Mouse (Mus musculus) monocyte, adult 5-6 weeks (primary cell): Measurements from ENCODE around the gene Snx11. TPM values are rescaled to one million over a fixed set of nuclear protein-coding genes. Genes with fewer than 3 reads are reported as not detected.
"Not testable (repeated sequence)": the region's sequence is repeated elsewhere in the genome, so short reads cannot be mapped to it uniquely, and the experiment has no call there.

Source experiments
- ATAC-seq: fragments of 153-309, 156-312 bp; replicated peaks from 2 replicates; pipeline ENCODE4 v1.8.0; 2017; ENCODE audit warnings: mild to moderate bottlenecking; ENCODE audit not compliant: low TSS enrichment, insufficient number of reproducible peaks, severe bottlenecking, poor library complexity, low FRiP score
- total RNA-seq: library from RNA; stranded (forward); fragments of 200-1000, 200-491, 200-594 nt; gene quantifications from 3 replicates; pipeline ENCODE4 v1.2.3, GENCODE M21; 2017

The Snx11 gene
- total RNA-seq, 1 experiment from 2014 or later, result 40.8 TPM

GRCm38 (mm10) chr11:96805606-96806005 lies 28.2 kb upstream of the Snx11 start:
- ATAC-seq, result no peak

GRCm38 (mm10) chr11:96799511-96799910 lies 22.2 kb upstream of the Snx11 start:
- ATAC-seq, result no peak

- ATAC-seq, result no peak
Measured at GRCm38 (mm10) chr11:96796586-96796985, 19.2 kb upstream of the Snx11 start.

- no peak for ATAC-seq
Measured at GRCm38 (mm10) chr11:96796081-96796480, 18.7 kb upstream of the Snx11 start.

- ATAC-seq, result no peak
Measured at GRCm38 (mm10) chr11:96795491-96795890, 18.1 kb upstream of the Snx11 start.

GRCm38 (mm10) chr11:96790681-96791080 lies 13.3 kb upstream of the Snx11 start:
- no peak for ATAC-seq

- ATAC-seq, result no peak
Measured at GRCm38 (mm10) chr11:96789990-96790389, 12.6 kb upstream of the Snx11 start.

GRCm38 (mm10) chr11:96788871-96789795 lies 11.8 kb upstream of the Snx11 start, which contains the start of gene Cbx1:
Gene Cbx1 (plus strand): TSS chr11:96789127.
- peak; percentile 95 for ATAC-seq

- no peak for ATAC-seq
Measured at GRCm38 (mm10) chr11:96786731-96787450, 9.5 kb upstream of the Snx11 start.

- ATAC-seq, result peak; percentile 60; the same call in 1 of the 2 replicates
Measured at GRCm38 (mm10) chr11:96784847-96785246, 7.5 kb upstream of the Snx11 start.

- ATAC-seq, result no peak
Measured at GRCm38 (mm10) chr11:96781425-96781824, 4.1 kb upstream of the Snx11 start.

GRCm38 (mm10) chr11:96780306-96780705 lies 2.9 kb upstream of the Snx11 start:
- ATAC-seq, result no peak

GRCm38 (mm10) chr11:96778061-96778627 lies 785 bp upstream of the Snx11 start:
- ATAC-seq, result not testable (repeated sequence)

GRCm38 (mm10) chr11:96776068-96776467 lies 1.3 kb downstream of the Snx11 start:
- ATAC-seq, result no peak

- ATAC-seq, result no peak
Measured at GRCm38 (mm10) chr11:96775665-96776064, 1.7 kb downstream of the Snx11 start.

GRCm38 (mm10) chr11:96775063-96775462 lies 2.3 kb downstream of the Snx11 start:
- ATAC-seq, result no peak

- no peak for ATAC-seq
Measured at GRCm38 (mm10) chr11:96774536-96774935, 2.8 kb downstream of the Snx11 start.

- no peak for ATAC-seq
Measured at GRCm38 (mm10) chr11:96772413-96772812, 4.9 kb downstream of the Snx11 start.

- ATAC-seq, result no peak
Measured at GRCm38 (mm10) chr11:96771274-96771975, 5.9 kb downstream of the Snx11 start.
